Mouse (Mus musculus) testis, adult 2 months (tissue): ENCODE measurements at regions not wholly inside any gene's neighbourhood (a gene's known extent, or its start where the extent isn't known, plus 50 kb on each side); places are given as distances from the start of the nearest gene placed in this dataset.

Source experiments
- CTCF ChIP-seq: fragments of 200-500 bp; IDR thresholded peaks from 2 replicates; pipeline ENCODE4 v1.5.1; 2012; ENCODE audit warnings: low read depth, mild to moderate bottlenecking, inconsistent platforms, low read length, moderate library complexity; ENCODE audit not compliant: control insufficient read depth, insufficient read depth, insufficient replicate concordance
- POLR2A ChIP-seq: fragments of 200-500 bp; IDR thresholded peaks from 2 replicates; pipeline ENCODE4 v1.6.1; 2012; ENCODE audit warnings: low read depth, mild to moderate bottlenecking, inconsistent platforms, low read length, moderate library complexity; ENCODE audit not compliant: control insufficient read depth

- no peak for TF ChIP-seq CTCF
- no peak for TF ChIP-seq POLR2A
Measured at GRCm38 (mm10) chr11:112480360-112480759, 301.7 kb upstream of the Sox9 start.
